Mouse (Mus musculus) embryonic fibroblast, embryonic 13.5 days (primary cell): ENCODE data around the gene Plcb3. TPM values are rescaled to one million over a fixed set of nuclear protein-coding genes. Genes with fewer than 3 reads are reported as not detected.
A peak's percentile ranks its signal among the peaks of the same experiment; 100 is the strongest.
"Not testable (repeated sequence)": the region's sequence is repeated elsewhere in the genome, so short reads cannot be mapped to it uniquely, and the experiment has no call there.

Experiments used
- H3K27ac ChIP-seq: 2 replicates; pipeline ENCODE4 v1.5.1; 2012; ENCODE audit warnings: low read length, control low read depth, inconsistent platforms; ENCODE audit not compliant: insufficient read depth
- H3K4me1 ChIP-seq: 2 replicates; pipeline ENCODE4 v1.6.1; 2011; ENCODE audit warnings: low read length; ENCODE audit not compliant: control insufficient read depth, insufficient read depth
- H3K4me3 ChIP-seq: 2 replicates; pipeline ENCODE4 v1.5.1; 2011; ENCODE audit warnings: mild to moderate bottlenecking, control low read depth, low read length; ENCODE audit not compliant: insufficient read depth
- CTCF ChIP-seq: IDR thresholded peaks from 2 replicates; pipeline ENCODE4 v1.5.1; 2011; ENCODE audit warnings: mild to moderate bottlenecking, control low read depth, low read length, moderate library complexity, borderline replicate concordance; ENCODE audit not compliant: insufficient read depth
- POLR2A ChIP-seq: IDR thresholded peaks from 2 replicates; pipeline ENCODE4 v1.6.1; 2011; ENCODE audit warnings: low read depth, mild to moderate bottlenecking, control low read depth, low read length, moderate library complexity
- polyA plus RNA-seq: library from polyadenylated mRNA; stranded (reverse); fragments of >200 nt; gene quantifications from 2 replicates; pipeline ENCODE4 v1.2.4, GENCODE M21; 2011; ENCODE audit warnings: low read depth; ENCODE audit not compliant: missing spikeins, insufficient read length

Gene Plcb3
- polyA plus RNA-seq, 1 experiment: 56.2 TPM

DNA sequence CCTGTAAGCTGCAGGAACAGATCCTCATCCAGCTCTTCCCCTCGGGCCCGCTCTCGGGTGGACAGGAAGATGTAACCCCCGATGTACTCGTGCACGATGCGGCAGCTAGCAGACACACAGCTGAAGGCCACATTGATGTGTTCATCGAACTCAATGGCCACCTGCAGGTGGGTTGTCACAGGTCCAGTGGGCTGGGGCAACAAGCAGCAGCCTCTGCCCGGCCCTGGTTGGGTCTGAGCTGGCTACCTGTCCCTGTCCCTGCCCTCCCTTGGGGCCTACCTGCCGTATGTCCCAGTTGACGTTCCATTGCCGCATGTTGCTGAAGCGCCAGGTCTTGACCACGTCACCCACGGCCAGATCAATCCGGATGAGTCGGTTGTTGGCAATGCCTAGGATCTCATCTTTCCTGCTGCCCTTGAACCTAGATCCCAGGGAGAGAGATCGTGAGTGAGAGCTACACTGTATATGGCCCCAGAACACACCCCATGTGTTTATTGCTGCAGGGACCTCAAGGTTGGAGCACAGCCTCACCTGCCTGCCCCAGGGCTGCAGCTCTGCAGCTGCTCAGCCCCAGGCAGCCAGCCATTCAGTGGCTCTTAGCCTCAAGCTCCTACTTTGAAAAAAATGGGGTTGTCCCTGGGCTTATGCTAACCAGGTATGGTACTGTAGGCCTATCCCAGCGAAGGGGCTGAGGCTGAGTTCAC, 23.2 kb upstream of the Plcb3 start:
- H3K4me1 ChIP-seq: no peaks in the 10 kb centered on the region
- no peak overlapping the region for H3K27ac ChIP-seq
- no peak overlapping the region for H3K4me3 ChIP-seq
- no peak for TF ChIP-seq CTCF
- no peak for TF ChIP-seq POLR2A

- Histone ChIP-seq H3K4me1 (no peaks in the 10 kb centered on the region; the same call in 1 of the 2 replicates), H3K4me3 (no peak overlapping the region), H3K27ac (no peak overlapping the region)
- TF ChIP-seq POLR2A (no peak), CTCF (no peak)
Observed at GRCm38 (mm10) chr19:6997721-6998290, 21.5 kb upstream of the Plcb3 start.

- peak; percentile 76 for TF ChIP-seq POLR2A
- no peak for TF ChIP-seq CTCF
- no peak within 1 kb of the TSS for H3K27ac ChIP-seq
Observed at GRCm38 (mm10) chr19:6996006-6996405, 19.7 kb upstream of the Plcb3 start, which contains the start of the genes Nudt22 and Trpt1. Gene Nudt22 (minus strand): TSS chr19:6996117. Gene Trpt1 (plus strand): TSS chr19:6996131.

GRCm38 (mm10) chr19:6995255-6995991, 19.2 kb upstream of the Plcb3 start:
- no peak overlapping the region for H3K27ac ChIP-seq
- peak overlapping the region; percentile 52 for H3K4me3 ChIP-seq
- H3K4me1 ChIP-seq: no peaks in the 10 kb centered on the region; the same call in 1 of the 2 replicates
- no peak for TF ChIP-seq CTCF
- no peak for TF ChIP-seq POLR2A

More at GRCm38 (mm10) chr19:6996006-6996405, 19.7 kb upstream of the Plcb3 start, which contains the start of the genes Nudt22 and Trpt1:
- H3K4me1 ChIP-seq: no peaks in the 10 kb centered on the region; the same call in 1 of the 2 replicates
- peak within 1 kb of the TSS; percentile 62 for H3K4me3 ChIP-seq

GRCm38 (mm10) chr19:6994489-6994888, 18.2 kb upstream of the Plcb3 start:
- Histone ChIP-seq H3K4me1 (no peaks in the 10 kb centered on the region; the same call in 1 of the 2 replicates), H3K4me3 (no peak overlapping the region), H3K27ac (no peak overlapping the region)
- no peak for TF ChIP-seq CTCF
- TF ChIP-seq POLR2A: no peak

DNA sequence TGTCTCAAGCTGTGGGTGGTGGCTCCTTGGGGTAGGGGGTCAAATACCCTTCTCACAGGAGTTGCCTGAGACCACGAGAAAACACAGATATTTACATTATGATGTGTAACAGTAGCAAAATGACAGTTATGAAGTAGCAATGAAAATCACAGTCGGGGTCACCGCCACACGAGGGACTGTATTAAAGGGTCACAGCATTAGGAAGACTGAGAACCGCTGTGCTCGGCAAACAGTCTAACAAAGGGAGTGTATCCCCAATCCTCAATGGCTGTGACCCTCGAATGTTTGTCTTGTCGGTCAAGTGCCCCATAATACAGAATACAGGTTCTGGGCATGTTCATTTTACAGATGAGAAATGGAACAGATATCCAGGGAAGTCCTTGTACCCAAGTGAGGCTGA, 17.7 kb upstream of the Plcb3 start:
- TF ChIP-seq POLR2A (no peak), CTCF (no peak)
- Histone ChIP-seq H3K27ac (peak overlapping the region; percentile 32; the same call in 1 of the 2 replicates), H3K4me3 (no peak overlapping the region), H3K4me1 (no peaks in the 10 kb centered on the region; the same call in 1 of the 2 replicates)

- no peak for TF ChIP-seq POLR2A
- no peak for TF ChIP-seq CTCF
- Histone ChIP-seq H3K27ac (no peak overlapping the region), H3K4me1 (no peaks in the 10 kb centered on the region; the same call in 1 of the 2 replicates), H3K4me3 (peak overlapping the region; percentile 63)
Observed at GRCm38 (mm10) chr19:6993011-6993770, 16.9 kb upstream of the Plcb3 start.

DNA sequence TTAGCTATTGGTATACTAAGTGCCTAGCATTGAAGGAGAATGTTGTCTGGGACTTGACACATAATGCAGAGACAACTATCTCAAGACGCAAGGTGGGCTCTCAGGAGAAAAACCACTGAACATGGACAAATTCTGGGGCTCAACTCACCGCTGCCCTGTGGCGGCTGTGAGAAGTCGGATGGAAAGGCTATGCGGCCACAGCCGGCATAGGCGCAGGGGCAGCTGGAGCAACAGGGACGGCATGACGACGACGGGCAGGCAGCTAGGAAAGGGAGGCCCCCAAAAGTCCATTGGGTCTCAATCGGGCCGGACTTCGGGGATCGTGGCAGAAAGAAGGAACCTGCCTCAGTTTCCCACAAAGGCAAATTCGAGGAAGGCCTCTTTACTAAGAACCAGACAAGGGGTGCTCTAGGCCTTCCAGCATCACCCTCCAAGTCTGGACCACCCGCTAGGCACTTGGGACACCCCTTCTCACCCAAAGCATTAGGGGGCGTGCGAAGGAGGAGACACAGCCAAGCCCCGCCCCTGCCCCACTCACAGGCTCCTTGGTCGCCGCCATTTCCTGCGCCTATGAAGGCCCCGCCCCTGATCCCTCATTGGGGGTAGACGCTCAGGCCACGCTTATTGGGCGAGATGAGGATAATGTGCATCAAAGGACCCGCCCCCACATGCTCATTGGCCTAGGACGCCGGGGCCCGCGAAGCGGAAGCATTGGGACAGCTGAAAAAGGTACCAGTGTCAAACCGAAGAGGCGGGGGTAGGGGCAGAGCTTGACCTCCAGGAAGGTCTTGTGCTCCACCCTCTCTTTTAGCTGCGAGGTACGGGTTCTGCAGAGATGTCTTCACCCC, 16.0 kb upstream of the Plcb3 start, which contains the start of gene Dnajc4:
Gene Dnajc4 (minus strand): TSS at position 562 of the 848 bp plus-strand sequence.
- Histone ChIP-seq H3K27ac (no peak within 1 kb of the TSS), H3K4me3 (peak within 1 kb of the TSS; percentile 63), H3K4me1 (no peaks in the 10 kb centered on the region; the same call in 1 of the 2 replicates)
- TF ChIP-seq POLR2A (peak; percentile 18), CTCF (no peak)

DNA sequence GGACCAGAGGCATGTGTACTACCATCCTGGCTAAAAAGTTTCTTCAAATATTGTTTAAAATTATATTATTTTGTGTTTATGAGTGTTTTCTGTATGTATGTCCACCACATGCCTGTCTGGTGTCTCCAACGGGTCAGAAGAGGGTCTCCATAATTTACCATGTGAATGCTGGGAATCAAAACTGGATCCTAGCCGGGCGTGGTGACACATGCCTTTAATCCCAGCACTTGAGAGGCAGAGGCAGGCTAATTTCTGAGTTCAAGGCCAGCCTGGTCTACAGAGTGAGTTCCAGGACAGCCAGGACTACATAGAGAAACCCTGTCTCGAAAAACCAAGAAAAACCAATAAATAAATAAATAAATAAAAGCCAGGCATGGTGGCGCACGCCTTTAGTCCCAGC, 14.9 kb upstream of the Plcb3 start:
- not testable (repeated sequence) for H3K4me1 ChIP-seq, H3K4me3 ChIP-seq, H3K27ac ChIP-seq
